Mouse (Mus musculus) liver, adult (tissue): Measurements from ENCODE around the gene Fbxl14.

Source experiments
- GATA4 ChIP-seq: IDR thresholded peaks from 2 replicates; pipeline ENCODE4 v1.6.1; 2014; ENCODE audit warnings: mild to moderate bottlenecking, low read length; ENCODE audit not compliant: insufficient replicate concordance

Fbxl14 gene

GRCm38 (mm10) chr6:119482958-119483600 is 3.6 kb downstream of the Fbxl14 start:
- no peak for TF ChIP-seq GATA4

DNA sequence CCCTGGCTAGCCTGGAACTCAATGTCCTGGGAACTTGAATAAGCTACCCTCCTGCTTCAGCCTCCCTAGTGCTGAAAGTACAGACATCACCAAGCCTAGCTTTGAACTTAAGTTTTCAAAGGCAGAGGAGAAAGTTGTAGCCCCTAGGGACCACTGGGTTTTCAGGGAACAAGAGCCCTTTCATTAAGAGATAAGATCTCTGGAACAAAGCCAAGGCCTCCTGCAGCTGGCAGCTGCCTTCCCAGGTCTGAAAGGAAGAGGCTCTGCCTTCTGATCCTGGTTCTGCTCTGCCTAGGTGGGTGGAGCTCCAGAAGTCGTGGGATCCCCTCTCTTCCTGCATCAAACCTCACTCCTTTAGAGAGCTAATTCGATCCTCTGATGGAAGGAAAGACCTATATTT is 6.0 kb downstream of the Fbxl14 start:
- no peak for TF ChIP-seq GATA4

DNA sequence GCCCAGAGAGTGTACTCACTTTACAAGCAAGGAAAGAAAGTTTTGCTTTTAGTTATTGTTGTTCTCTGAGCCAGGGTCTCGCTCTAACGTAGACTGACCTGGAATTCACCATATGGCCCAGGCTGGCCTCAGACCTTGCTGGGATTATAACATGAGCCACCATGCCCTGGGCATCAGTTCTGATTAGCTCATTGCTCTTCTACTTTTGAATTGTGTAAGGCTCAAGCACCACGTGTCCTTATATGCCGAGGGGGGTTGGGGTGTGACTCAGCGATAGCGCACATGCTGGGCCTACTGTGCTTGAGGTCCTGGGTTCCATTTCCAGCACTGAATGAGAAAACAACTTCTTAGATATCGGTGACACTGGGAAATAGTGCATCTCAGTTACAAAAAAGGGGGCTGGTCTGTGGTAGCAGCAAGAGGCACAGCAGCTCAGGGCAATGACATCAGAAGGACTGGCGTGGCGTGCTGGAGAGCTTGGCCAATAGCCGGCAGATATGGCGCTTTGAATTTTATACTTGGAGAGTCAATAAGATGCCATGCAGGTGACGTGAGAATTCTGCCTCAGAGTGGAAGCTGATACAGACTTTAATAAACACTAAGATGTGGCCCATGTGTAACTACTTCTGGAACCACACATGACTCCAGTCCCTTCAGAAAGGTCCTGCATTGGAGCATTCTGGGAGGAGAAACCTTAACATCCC is 7.1 kb downstream of the Fbxl14 start:
- no peak for TF ChIP-seq GATA4

GRCm38 (mm10) chr6:119487085-119487458 is 7.6 kb downstream of the Fbxl14 start:
- TF ChIP-seq GATA4: no peak

DNA sequence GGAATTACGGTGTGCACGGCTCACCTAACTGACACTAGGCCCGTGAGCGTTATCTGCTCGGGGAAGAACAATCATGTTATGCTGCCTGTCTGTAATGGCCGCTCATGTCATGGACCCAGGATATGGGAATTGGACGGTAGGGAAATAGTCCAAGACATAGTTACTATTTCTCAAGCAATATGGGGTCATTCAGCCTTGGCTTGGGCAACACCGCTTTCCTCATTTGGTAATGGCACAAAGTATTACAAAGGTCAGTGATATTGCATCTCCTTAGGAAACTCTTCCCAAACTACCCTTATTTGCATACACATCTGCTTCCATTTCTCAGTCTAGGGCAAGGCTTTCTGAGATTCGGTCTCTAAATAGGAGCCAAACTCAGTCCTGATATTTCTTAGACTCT is 8.2 kb downstream of the Fbxl14 start:
- TF ChIP-seq GATA4: no peak

- TF ChIP-seq GATA4: no peak
These were observed 10.3 kb downstream of the Fbxl14 start for GRCm38 (mm10) chr6:119489765-119490164.

- no peak for TF ChIP-seq GATA4
These were observed 11.1 kb downstream of the Fbxl14 start for GRCm38 (mm10) chr6:119490549-119490948.

- no peak for TF ChIP-seq GATA4
These were observed 11.5 kb downstream of the Fbxl14 start for GRCm38 (mm10) chr6:119491006-119491405.

DNA sequence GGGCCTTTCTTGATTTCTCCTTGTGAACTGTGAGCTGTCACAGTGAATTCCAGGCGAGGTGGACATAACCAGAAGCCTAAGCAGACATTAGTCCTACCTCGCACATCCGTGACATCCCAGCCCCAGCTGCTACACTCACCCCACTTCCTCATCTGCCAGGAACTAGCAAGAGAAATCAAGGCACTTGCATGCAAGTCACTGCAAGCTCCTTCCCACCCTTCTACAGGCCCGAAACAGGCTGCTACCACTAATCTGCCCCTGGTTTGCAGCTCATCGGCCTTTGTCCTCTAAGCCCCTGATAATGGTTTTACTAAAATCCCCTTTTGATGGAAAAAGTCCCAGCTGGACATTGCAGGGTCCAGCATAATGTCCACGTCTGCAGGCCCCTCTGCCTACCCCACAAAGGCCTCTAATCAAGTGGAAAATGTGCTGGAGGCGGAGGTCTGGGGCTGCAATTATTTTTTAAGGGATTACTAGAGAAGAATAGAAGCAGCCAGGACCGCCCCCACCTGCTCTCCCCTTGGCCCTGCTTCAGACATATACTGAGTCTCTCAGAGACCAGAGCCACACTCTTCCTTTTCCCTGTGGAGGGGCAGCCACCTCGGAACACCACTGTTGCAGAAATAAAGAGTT is 12.6 kb downstream of the Fbxl14 start:
- no peak for TF ChIP-seq GATA4

GRCm38 (mm10) chr6:119492630-119493014 is 13.2 kb downstream of the Fbxl14 start:
- no peak for TF ChIP-seq GATA4

- no peak for TF ChIP-seq GATA4
These were observed 19.8 kb downstream of the Fbxl14 start for GRCm38 (mm10) chr6:119499271-119499670.

- no peak for TF ChIP-seq GATA4
These were observed 20.6 kb downstream of the Fbxl14 start for GRCm38 (mm10) chr6:119500086-119500485.

DNA sequence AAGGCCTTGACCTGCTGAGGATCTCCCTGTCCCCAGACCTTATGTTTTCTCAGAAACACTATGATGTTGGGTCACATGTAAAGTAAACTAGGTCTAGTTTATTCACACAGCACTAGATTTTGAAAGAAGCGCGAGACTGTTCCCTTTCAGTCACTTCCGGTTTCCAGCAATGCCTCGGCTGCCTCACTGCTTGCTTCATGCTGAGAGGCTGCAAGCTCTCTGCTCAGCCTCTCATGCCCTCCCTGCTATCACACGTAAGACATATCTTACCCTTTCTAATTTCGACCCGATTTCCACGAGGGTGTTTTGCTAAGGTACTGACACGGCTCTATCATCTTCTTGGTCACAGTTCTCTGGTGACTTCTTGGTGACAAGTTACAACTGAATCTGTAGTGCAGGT is 22.6 kb downstream of the Fbxl14 start:
- TF ChIP-seq GATA4: no peak

DNA sequence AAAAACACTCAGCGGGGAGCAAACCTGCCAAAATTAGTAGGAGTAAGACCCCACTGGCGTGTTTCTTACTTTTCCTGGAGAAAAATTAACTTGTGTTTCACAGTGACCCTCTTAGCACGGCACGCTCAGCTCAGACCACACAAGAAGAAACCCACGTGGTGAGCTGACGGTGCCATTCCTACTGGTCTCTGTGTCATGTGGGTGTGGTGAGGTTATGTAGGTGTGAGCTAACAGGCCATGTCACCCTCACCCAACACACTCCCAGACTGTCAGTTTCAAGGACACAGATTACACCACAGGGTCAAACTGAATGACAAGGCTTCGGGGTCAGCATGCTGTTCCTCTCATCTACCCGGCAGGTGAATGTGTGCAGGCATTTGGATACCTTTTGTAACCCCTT is 25.3 kb downstream of the Fbxl14 start:
- no peak for TF ChIP-seq GATA4

DNA sequence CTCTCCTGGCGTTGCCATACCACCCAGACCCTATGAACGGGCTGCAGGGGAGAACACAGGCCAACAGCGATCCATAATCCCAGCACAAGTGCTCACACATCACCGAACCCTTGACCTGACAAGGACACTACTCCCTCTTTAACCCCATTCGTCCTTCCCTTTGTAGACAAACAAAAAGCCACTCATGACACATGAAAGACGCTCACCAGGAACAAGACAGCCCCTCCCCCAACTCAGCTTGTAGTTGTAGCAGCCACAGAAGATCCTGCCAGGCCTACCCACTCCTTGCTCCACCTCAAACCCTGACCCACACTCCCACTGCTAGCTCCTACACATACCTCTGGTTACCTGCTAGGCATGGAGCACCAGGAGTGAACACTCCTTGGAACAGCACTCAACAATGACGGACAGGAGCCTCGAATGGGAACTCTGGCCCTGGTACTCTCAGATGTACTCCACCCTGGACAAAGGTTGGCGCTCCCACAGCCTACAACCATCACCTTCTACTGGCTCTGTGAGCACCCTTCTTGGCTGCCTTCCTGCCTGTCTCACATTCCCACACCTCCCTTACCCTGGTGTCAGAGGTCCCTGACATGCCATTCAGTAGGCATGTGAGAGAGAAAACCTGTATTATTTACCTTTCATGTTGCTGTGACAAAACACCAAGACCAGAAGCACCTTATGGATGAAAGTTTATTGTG is 26.2 kb downstream of the Fbxl14 start:
- no peak for TF ChIP-seq GATA4

DNA sequence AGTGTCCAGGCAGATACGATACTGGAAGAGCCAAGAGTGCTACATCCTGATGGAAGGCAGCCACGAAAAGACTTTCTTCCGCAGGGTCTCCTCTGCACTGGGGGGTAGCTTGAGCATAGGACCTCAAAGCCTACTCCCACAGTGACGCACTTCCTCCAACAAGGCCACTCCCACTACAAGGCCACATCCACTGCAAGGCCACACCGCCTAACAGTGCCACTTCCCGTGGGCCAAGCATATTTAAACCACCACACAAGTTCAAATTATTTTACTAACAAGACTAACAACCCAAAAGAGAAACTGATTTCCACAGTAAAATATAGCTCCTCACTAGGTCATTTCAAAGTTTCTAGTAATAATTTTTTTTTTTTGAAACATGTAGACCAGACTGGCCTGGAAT is 28.8 kb downstream of the Fbxl14 start:
- no peak for TF ChIP-seq GATA4

- TF ChIP-seq GATA4: no peak
These were observed 29.3 kb downstream of the Fbxl14 start for GRCm38 (mm10) chr6:119508634-119509375.
